Mouse (Mus musculus): ENCODE results near the gene Rsad1. TPM values are rescaled to one million over a fixed set of nuclear protein-coding genes. Genes with fewer than 3 reads are reported as not detected.

Rsad1 gene
- polyA plus RNA-seq, 1 experiment from 2014 or later, result 4.6 TPM

- Histone ChIP-seq H3K4me1 (ENCODE audit: control insufficient read depth, insufficient read depth, low read length) (peaks cover 27% of the 10 kb centered on the region), H3K4me2 (no peak overlapping the region)
These were observed 53.6 kb downstream of the Rsad1 start for GRCm38 (mm10) chr11:94495415-94495814.

GRCm38 (mm10) chr11:94491749-94492099, 57.3 kb downstream of the Rsad1 start:
- no peak overlapping the region for H3K9ac ChIP-seq (ENCODE audit: low read depth, low read length)
- H3K27me3 ChIP-seq (ENCODE audit: control insufficient read depth, insufficient read depth, low read length), result peaks cover 38% of the 10 kb centered on the region
- H3K9me3 ChIP-seq (replicated peaks; ENCODE audit: control insufficient read depth, low read length), result no peaks in the 10 kb centered on the region
- no peaks in the 10 kb centered on the region for H3K36me3 ChIP-seq (ENCODE audit: control insufficient read depth, insufficient read depth, low read length)
- 53% methylated on average over 7 of the region's 7 CpGs for WGBS (ENCODE audit: insufficient replicate concordance)
- H3K4me1 ChIP-seq (ENCODE audit: control insufficient read depth, insufficient read depth, low read length), result peaks cover 12% of the 10 kb centered on the region
- H3K27ac ChIP-seq (ENCODE audit: low read depth, low read length), result no peak overlapping the region
- H3K4me2 ChIP-seq, result peak overlapping the region; percentile 68; the same call in 1 of the 2 replicates
- ATAC-seq (replicated peaks; ENCODE audit: insufficient number of reproducible peaks, low FRiP score, low TSS enrichment), result no peak
- peak overlapping the region; percentile 49 for H3K4me3 ChIP-seq (ENCODE audit: low read depth, low read length)

More at GRCm38 (mm10) chr11:94495415-94495814, 53.6 kb downstream of the Rsad1 start:
- 56% methylated on average over 3 of the region's 3 CpGs for WGBS (ENCODE audit: insufficient replicate concordance)
- Histone ChIP-seq H3K36me3 (ENCODE audit: control insufficient read depth, insufficient read depth, low read length) (no peaks in the 10 kb centered on the region), H3K9ac (ENCODE audit: low read depth, low read length) (no peak overlapping the region), H3K4me3 (ENCODE audit: low read depth, low read length) (no peak overlapping the region), H3K9me3 (replicated peaks; ENCODE audit: control insufficient read depth, low read length) (no peaks in the 10 kb centered on the region), H3K27me3 (ENCODE audit: control insufficient read depth, insufficient read depth, low read length) (peaks cover 37% of the 10 kb centered on the region), H3K27ac (ENCODE audit: low read depth, low read length) (peak overlapping the region; percentile 63)
- no peak for ATAC-seq (replicated peaks; ENCODE audit: insufficient number of reproducible peaks, low FRiP score, low TSS enrichment)

- Histone ChIP-seq H3K36me3 (ENCODE audit: control insufficient read depth, insufficient read depth, low read length) (no peaks in the 10 kb centered on the region), H3K9me3 (replicated peaks; ENCODE audit: control insufficient read depth, low read length) (no peaks in the 10 kb centered on the region), H3K27me3 (ENCODE audit: control insufficient read depth, insufficient read depth, low read length) (peaks cover 36% of the 10 kb centered on the region), H3K4me3 (ENCODE audit: low read depth, low read length) (peak overlapping the region; percentile 49), H3K27ac (ENCODE audit: low read depth, low read length) (no peak overlapping the region), H3K4me1 (ENCODE audit: control insufficient read depth, insufficient read depth, low read length) (peaks cover 12% of the 10 kb centered on the region), H3K9ac (ENCODE audit: low read depth, low read length) (peak overlapping the region; percentile 48; the same call in 1 of the 2 replicates), H3K4me2 (peak overlapping the region; percentile 68)
- ATAC-seq (replicated peaks; ENCODE audit: insufficient number of reproducible peaks, low FRiP score, low TSS enrichment), result no peak
- WGBS (ENCODE audit: insufficient replicate concordance), result 5% methylated on average over 51 of the region's 55 CpGs
These were observed 57.9 kb downstream of the Rsad1 start for GRCm38 (mm10) chr11:94491035-94491748.

Other genes starting within 250 kb of the Rsad1 start
- 77.9 and 79.4 TPM in 2 replicates for gene Luc7l3, start 227.3 kb downstream of the Rsad1 start, polyA plus RNA-seq (2014; fragmentation: Nextera tagmentation; extraction: Ambion mirVana)
- gene Ankrd40, start 221.3 kb downstream of the Rsad1 start, polyA plus RNA-seq (2014; fragmentation: Nextera tagmentation; extraction: Ambion mirVana), result 34.3 and 34.9 TPM in 2 replicates
- gene Abcc3, start 156.3 kb downstream of the Rsad1 start, polyA plus RNA-seq (2014; fragmentation: Nextera tagmentation; extraction: Ambion mirVana), result 0.34 and 0.96 TPM in 2 replicates
- 2.7 and 4.3 TPM in 2 replicates for gene Cacna1g, start 75.1 kb downstream of the Rsad1 start, polyA plus RNA-seq (2014; fragmentation: Nextera tagmentation; extraction: Ambion mirVana)
- gene Spata20, start 63.1 kb downstream of the Rsad1 start, polyA plus RNA-seq (2014; fragmentation: Nextera tagmentation; extraction: Ambion mirVana), result 0.15 TPM in 1 of 2 replicates, not detected in the other
- 8.2 and 9.1 TPM in 2 replicates for gene Epn3, start 49.3 kb downstream of the Rsad1 start, polyA plus RNA-seq (2014; fragmentation: Nextera tagmentation; extraction: Ambion mirVana)
- gene Mycbpap, start 27.5 kb downstream of the Rsad1 start, polyA plus RNA-seq (2014; fragmentation: Nextera tagmentation; extraction: Ambion mirVana), result 9.1 and 9.9 TPM in 2 replicates
- gene Chad, start 15.8 kb upstream of the Rsad1 start, polyA plus RNA-seq (2014; fragmentation: Nextera tagmentation; extraction: Ambion mirVana), result 0.21 TPM in 1 of 2 replicates, not detected in the other
- 4.3 and 4.7 TPM in 2 replicates for gene Acsf2, start 52.6 kb upstream of the Rsad1 start, polyA plus RNA-seq (2014; fragmentation: Nextera tagmentation; extraction: Ambion mirVana)
- gene Lrrc59, start 80.5 kb upstream of the Rsad1 start, polyA plus RNA-seq (2014; fragmentation: Nextera tagmentation; extraction: Ambion mirVana), result 137 and 170 TPM in 2 replicates
- gene Mrpl27, start 104.5 kb upstream of the Rsad1 start, polyA plus RNA-seq (2014; fragmentation: Nextera tagmentation; extraction: Ambion mirVana), result 128 and 136 TPM in 2 replicates
- gene Eme1, start 104.7 kb upstream of the Rsad1 start, polyA plus RNA-seq (2014; fragmentation: Nextera tagmentation; extraction: Ambion mirVana), result 17.5 and 17.9 TPM in 2 replicates
- gene Xylt2, start 128.3 kb upstream of the Rsad1 start, polyA plus RNA-seq (2014; fragmentation: Nextera tagmentation; extraction: Ambion mirVana), result 9.0 and 11.9 TPM in 2 replicates
- not detected in 2 replicates for gene Gm11541, start 155.2 kb upstream of the Rsad1 start, polyA plus RNA-seq (2014; fragmentation: Nextera tagmentation; extraction: Ambion mirVana)
- gene Cdc34b, start 192.5 kb upstream of the Rsad1 start, polyA plus RNA-seq (2014; fragmentation: Nextera tagmentation; extraction: Ambion mirVana), result 0.13 TPM in 1 of 2 replicates, not detected in the other
- not detected in 2 replicates for gene Tmem92, start 233.4 kb upstream of the Rsad1 start, polyA plus RNA-seq (2014; fragmentation: Nextera tagmentation; extraction: Ambion mirVana)

Measured in heart, embryonic 11.5 days (tissue).